Mouse (Mus musculus) kidney, embryonic 15.5 days (tissue): ENCODE results near the gene Myom3. TPM values are rescaled to one million over a fixed set of nuclear protein-coding genes. Genes with fewer than 3 reads are reported as not detected.

Source experiments
- ATAC-seq: fragments of 200-750 bp; cut with Nextera tagmentation; replicated peaks from 2 replicates; pipeline ENCODE4 v1.8.0; 2017; ENCODE audit warnings: moderate TSS enrichment; ENCODE audit not compliant: low FRiP score
- H3K27ac ChIP-seq: fragments of 300-500 bp; sonication (generic); 2 replicates; pipeline ENCODE4 v1.5.1; 2015; ENCODE audit warnings: mild to moderate bottlenecking, inconsistent platforms
- H3K27me3 ChIP-seq: fragments of 300-500 bp; sonication (generic); 2 replicates; pipeline ENCODE4 v1.6.1; 2015; ENCODE audit warnings: inconsistent platforms
- H3K36me3 ChIP-seq: fragments of 300-500 bp; sonication (generic); 2 replicates; pipeline ENCODE4 v1.6.1; 2015; ENCODE audit warnings: inconsistent platforms
- H3K4me1 ChIP-seq: fragments of 300-500 bp; sonication (generic); 2 replicates; pipeline ENCODE4 v1.6.1; 2015; ENCODE audit warnings: inconsistent platforms
- H3K4me2 ChIP-seq: fragments of 300-500 bp; sonication (generic); 2 replicates; pipeline ENCODE4 v1.6.1; 2015; ENCODE audit warnings: moderate library complexity, mild to moderate bottlenecking, inconsistent platforms
- H3K4me3 ChIP-seq: fragments of 300-500 bp; sonication (generic); replicated peaks from 2 replicates; pipeline ENCODE4 v1.5.1; 2015; ENCODE audit warnings: mild to moderate bottlenecking, inconsistent platforms
- H3K9ac ChIP-seq: fragments of 300-500 bp; sonication (generic); 2 replicates; pipeline ENCODE4 v1.6.1; 2015; ENCODE audit warnings: mild to moderate bottlenecking, inconsistent platforms
- H3K9me3 ChIP-seq: fragments of 300-500 bp; sonication (generic); replicated peaks from 2 replicates; pipeline ENCODE4 v1.6.1; 2016; ENCODE audit warnings: inconsistent platforms
- WGBS: fragments of 180-500 bp; shearing (Covaris S2); methylation state at CpG from one replicate; pipeline ENCODE4 v1.1.7; 2015; ENCODE audit warnings: mixed read lengths; 5-methylcytosine and 5-hydroxymethylcytosine counted together
- polyA plus RNA-seq: library from polyadenylated mRNA; unstranded; fragments of >200 nt; fragmentation: Nextera tagmentation; extraction: Ambion mirVana; gene quantifications from 2 replicates; pipeline ENCODE4 v1.2.1, GENCODE M21; 2015

The Myom3 gene
- polyA plus RNA-seq, 1 experiment from 2014 or later: 1.1 TPM

- Histone ChIP-seq H3K4me3 (no peak overlapping the region), H3K9ac (no peak overlapping the region), H3K9me3 (no peaks in the 10 kb centered on the region), H3K36me3 (no peaks in the 10 kb centered on the region), H3K4me1 (peaks cover 15% of the 10 kb centered on the region), H3K27ac (no peak overlapping the region), H3K4me2 (no peak overlapping the region), H3K27me3 (no peaks in the 10 kb centered on the region)
- WGBS: 81% methylated on average over 5 of the region's 5 CpGs
- no peak for ATAC-seq
Measured at GRCm38 (mm10) chr4:135781304-135781703, 21.8 kb downstream of the Myom3 start.

GRCm38 (mm10) chr4:135786581-135786980 lies 27.1 kb downstream of the Myom3 start:
- no peaks in the 10 kb centered on the region for H3K9me3 ChIP-seq
- ATAC-seq: no peak
- 61% methylated on average over 5 of the region's 5 CpGs for WGBS
- H3K27ac ChIP-seq: peak overlapping the region; percentile 68
- H3K4me3 ChIP-seq: no peak overlapping the region
- H3K27me3 ChIP-seq: no peaks in the 10 kb centered on the region
- no peaks in the 10 kb centered on the region for H3K36me3 ChIP-seq
- no peak overlapping the region for H3K4me2 ChIP-seq
- peaks cover 18% of the 10 kb centered on the region for H3K4me1 ChIP-seq
- no peak overlapping the region for H3K9ac ChIP-seq

- no peaks in the 10 kb centered on the region for H3K9me3 ChIP-seq
- H3K4me2 ChIP-seq: no peak overlapping the region
- no peaks in the 10 kb centered on the region for H3K27me3 ChIP-seq
- no peak overlapping the region for H3K4me3 ChIP-seq
- H3K4me1 ChIP-seq: peaks cover 18% of the 10 kb centered on the region
- H3K36me3 ChIP-seq: no peaks in the 10 kb centered on the region
- 78% methylated on average over 6 of the region's 6 CpGs for WGBS
- no peak for ATAC-seq
- no peak overlapping the region for H3K9ac ChIP-seq
- H3K27ac ChIP-seq: peak overlapping the region; percentile 68
Measured at GRCm38 (mm10) chr4:135787271-135787670, 27.8 kb downstream of the Myom3 start.

- H3K9ac ChIP-seq: no peak overlapping the region
- H3K4me3 ChIP-seq: no peak overlapping the region
- H3K4me1 ChIP-seq: peaks cover 18% of the 10 kb centered on the region
- WGBS: 64% methylated on average over 2 of the region's 2 CpGs
- no peak overlapping the region for H3K27ac ChIP-seq
- no peak for ATAC-seq
- no peak overlapping the region for H3K4me2 ChIP-seq
- H3K9me3 ChIP-seq: no peaks in the 10 kb centered on the region
- no peaks in the 10 kb centered on the region for H3K27me3 ChIP-seq
- no peaks in the 10 kb centered on the region for H3K36me3 ChIP-seq
Measured at GRCm38 (mm10) chr4:135789135-135789534, 29.6 kb downstream of the Myom3 start.

- H3K4me3 ChIP-seq: no peak overlapping the region
- no peak for ATAC-seq
- peaks cover 4% of the 10 kb centered on the region; the same call in 1 of the 2 replicates for H3K4me1 ChIP-seq
- 92% methylated on average over 5 of the region's 5 CpGs for WGBS
- no peaks in the 10 kb centered on the region for H3K27me3 ChIP-seq
- H3K4me2 ChIP-seq: no peak overlapping the region
- no peaks in the 10 kb centered on the region for H3K9me3 ChIP-seq
- H3K27ac ChIP-seq: no peak overlapping the region
- H3K36me3 ChIP-seq: no peaks in the 10 kb centered on the region
- H3K9ac ChIP-seq: no peak overlapping the region
Measured at GRCm38 (mm10) chr4:135792821-135793220, 33.3 kb downstream of the Myom3 start.

GRCm38 (mm10) chr4:135797931-135798330 lies 38.4 kb downstream of the Myom3 start:
- ATAC-seq: no peak
- no peaks in the 10 kb centered on the region for H3K36me3 ChIP-seq
- no peak overlapping the region for H3K4me3 ChIP-seq
- H3K27ac ChIP-seq: no peak overlapping the region
- 38% methylated on average over 11 of the region's 11 CpGs for WGBS
- H3K9me3 ChIP-seq: no peaks in the 10 kb centered on the region
- peaks cover 19% of the 10 kb centered on the region for H3K4me1 ChIP-seq
- H3K9ac ChIP-seq: no peak overlapping the region
- no peaks in the 10 kb centered on the region for H3K27me3 ChIP-seq
- H3K4me2 ChIP-seq: no peak overlapping the region

- WGBS: 11% methylated on average over 8 of the region's 8 CpGs
- H3K27ac ChIP-seq: no peak overlapping the region
- ATAC-seq: peak; percentile 59
Measured at GRCm38 (mm10) chr4:135801543-135801942, 42.0 kb downstream of the Myom3 start.

GRCm38 (mm10) chr4:135803299-135803698 lies 43.8 kb downstream of the Myom3 start:
- Histone ChIP-seq H3K4me2 (no peak overlapping the region), H3K9me3 (no peaks in the 10 kb centered on the region), H3K36me3 (no peaks in the 10 kb centered on the region), H3K27ac (no peak overlapping the region), H3K27me3 (no peaks in the 10 kb centered on the region), H3K4me3 (no peak overlapping the region), H3K4me1 (peaks cover 11% of the 10 kb centered on the region), H3K9ac (no peak overlapping the region)
- no peak for ATAC-seq
- 55% methylated on average over 4 of the region's 4 CpGs for WGBS

More at GRCm38 (mm10) chr4:135801543-135801942, 42.0 kb downstream of the Myom3 start:
- Histone ChIP-seq H3K36me3 (no peaks in the 10 kb centered on the region), H3K9ac (no peak overlapping the region), H3K9me3 (no peaks in the 10 kb centered on the region), H3K4me3 (no peak overlapping the region), H3K27me3 (no peaks in the 10 kb centered on the region), H3K4me2 (no peak overlapping the region), H3K4me1 (peaks cover 19% of the 10 kb centered on the region)

- H3K4me3 ChIP-seq: no peak overlapping the region
- no peak overlapping the region for H3K9ac ChIP-seq
- H3K27me3 ChIP-seq: no peaks in the 10 kb centered on the region
- WGBS: 76% methylated on average over 5 of the region's 5 CpGs
- H3K4me2 ChIP-seq: no peak overlapping the region
- H3K4me1 ChIP-seq: peaks cover 10% of the 10 kb centered on the region; the same call in 1 of the 2 replicates
- no peak overlapping the region for H3K27ac ChIP-seq
- ATAC-seq: no peak
- no peaks in the 10 kb centered on the region for H3K9me3 ChIP-seq
- no peaks in the 10 kb centered on the region for H3K36me3 ChIP-seq
Measured at GRCm38 (mm10) chr4:135804169-135804568, 44.7 kb downstream of the Myom3 start.

GRCm38 (mm10) chr4:135814896-135815295 lies 55.4 kb downstream of the Myom3 start:
- Histone ChIP-seq H3K9ac (no peak overlapping the region), H3K9me3 (no peaks in the 10 kb centered on the region; the same call in 1 of the 2 replicates), H3K4me1 (peaks cover 26% of the 10 kb centered on the region), H3K4me2 (no peak overlapping the region), H3K27me3 (no peaks in the 10 kb centered on the region), H3K36me3 (no peaks in the 10 kb centered on the region), H3K27ac (no peak overlapping the region), H3K4me3 (no peak overlapping the region)
- no peak for ATAC-seq
- WGBS: 75% methylated on average over 7 of the region's 7 CpGs

GRCm38 (mm10) chr4:135816905-135817622 lies 57.5 kb downstream of the Myom3 start:
- no peaks in the 10 kb centered on the region for H3K27me3 ChIP-seq
- H3K36me3 ChIP-seq: no peaks in the 10 kb centered on the region
- H3K9me3 ChIP-seq: no peaks in the 10 kb centered on the region; the same call in 1 of the 2 replicates
- WGBS: 42% methylated on average over 12 of the region's 12 CpGs
- H3K4me3 ChIP-seq: no peak overlapping the region
- no peak overlapping the region for H3K9ac ChIP-seq
- no peak overlapping the region for H3K27ac ChIP-seq
- H3K4me1 ChIP-seq: peaks cover 14% of the 10 kb centered on the region
- no peak overlapping the region for H3K4me2 ChIP-seq
- no peak for ATAC-seq

- H3K4me2 ChIP-seq: no peak overlapping the region
- peaks cover 14% of the 10 kb centered on the region for H3K4me1 ChIP-seq
- no peak for ATAC-seq
- no peak overlapping the region for H3K27ac ChIP-seq
- no peak overlapping the region for H3K9ac ChIP-seq
- WGBS: 74% methylated on average over 3 of the region's 3 CpGs
- H3K4me3 ChIP-seq: no peak overlapping the region
- no peaks in the 10 kb centered on the region; the same call in 1 of the 2 replicates for H3K9me3 ChIP-seq
- no peaks in the 10 kb centered on the region for H3K27me3 ChIP-seq
- H3K36me3 ChIP-seq: no peaks in the 10 kb centered on the region
Measured at GRCm38 (mm10) chr4:135818366-135818765, 58.9 kb downstream of the Myom3 start.
